Mouse (Mus musculus) gastrocnemius, postnatal 4 days (tissue): ENCODE measurements at regions not wholly inside any gene's neighbourhood (a gene's known extent, or its start where the extent isn't known, plus 50 kb on each side); places are given as distances from the start of the nearest gene placed in this dataset.

ENCODE experiments used
- DNase-seq, 2 experiments: peaks; one replicate each; pipeline ENCODE4 v3.0.0; 2021 to 2022; ENCODE audit warnings: low spot score in 2 of 2, mixed read lengths in 2 of 2

- DNase-seq = peak in 1 of 2 experiments; percentile 37
Observed at GRCm38 (mm10) chr2:99236968-99237367, 569.9 kb upstream of the Gm10800 start.
